Mouse (Mus musculus): Measurements from ENCODE around the gene Vmn1r104. TPM values are rescaled to one million over a fixed set of nuclear protein-coding genes. Genes with fewer than 3 reads are reported as not detected.

The Vmn1r104 gene
- polyA plus RNA-seq (2015; fragmentation: Nextera tagmentation; extraction: Ambion mirVana) = not detected in 2 replicates

DNA sequence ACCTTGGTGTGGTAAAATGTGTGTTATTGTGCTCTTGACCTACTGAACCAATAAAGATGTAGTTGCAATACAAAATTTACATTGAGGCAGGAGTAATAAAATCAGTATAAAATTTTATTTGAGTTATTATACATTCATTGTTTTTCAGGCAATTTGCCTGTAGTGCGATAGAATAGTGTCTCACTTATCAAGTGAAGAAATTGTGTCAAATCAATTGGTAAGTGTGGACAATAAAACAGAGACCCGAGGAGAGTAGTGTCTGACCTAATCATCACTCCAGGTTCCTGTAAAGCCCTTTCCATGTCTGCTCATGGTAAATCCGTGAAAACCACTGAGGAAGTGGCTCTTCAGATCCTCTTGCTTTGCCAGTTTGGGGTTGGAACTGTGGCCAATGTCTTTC is at the start of gene Vmn1r104:
Vmn1r104 (plus strand) TSS at position 301 of the 400 bp plus-strand sequence.

DNA sequence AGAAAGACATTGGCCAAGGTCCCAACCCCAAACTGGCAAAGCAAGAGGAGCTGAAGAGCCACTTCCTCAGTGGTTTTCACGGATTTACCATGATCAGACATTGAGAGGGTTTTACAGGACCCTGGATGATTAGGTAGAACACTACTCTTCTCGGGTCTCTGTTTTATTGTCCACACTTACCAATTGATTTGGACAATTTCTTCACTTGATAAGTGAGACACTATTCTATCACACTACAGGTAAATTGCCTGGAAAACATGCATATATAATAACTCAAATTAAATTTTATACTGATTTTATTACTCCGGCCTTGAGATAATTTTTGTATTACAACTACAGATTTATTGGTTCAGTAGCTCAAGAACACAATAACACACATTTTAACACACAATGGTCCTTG is 23.2 kb upstream of the Vmn1r104 start, which contains the start of gene Vmn1r103:
Vmn1r103 (minus strand) TSS at position 101 of the 400 bp plus-strand sequence.

DNA sequence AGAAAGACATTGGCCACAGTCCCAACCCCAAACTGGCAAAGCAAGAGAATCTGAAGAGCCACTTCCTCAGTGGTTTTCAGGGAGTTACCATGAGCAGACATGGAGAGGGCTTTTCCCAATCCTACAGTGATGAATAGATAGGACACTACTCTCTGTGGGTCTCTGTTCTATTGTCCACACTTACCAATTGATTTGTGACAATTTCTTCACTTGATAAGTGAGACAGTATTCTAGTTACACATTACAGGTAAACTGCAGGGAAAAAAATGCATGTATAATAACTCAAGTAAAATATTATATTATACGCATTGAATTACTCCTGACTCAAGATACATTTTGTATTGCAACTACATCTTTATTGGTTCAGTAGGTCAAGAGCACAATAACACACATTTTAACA is 12.0 kb downstream of the Vmn1r104 start, which contains the start of gene Gm5726:
Gm5726 (minus strand) TSS at position 101 of the 400 bp plus-strand sequence.

DNA sequence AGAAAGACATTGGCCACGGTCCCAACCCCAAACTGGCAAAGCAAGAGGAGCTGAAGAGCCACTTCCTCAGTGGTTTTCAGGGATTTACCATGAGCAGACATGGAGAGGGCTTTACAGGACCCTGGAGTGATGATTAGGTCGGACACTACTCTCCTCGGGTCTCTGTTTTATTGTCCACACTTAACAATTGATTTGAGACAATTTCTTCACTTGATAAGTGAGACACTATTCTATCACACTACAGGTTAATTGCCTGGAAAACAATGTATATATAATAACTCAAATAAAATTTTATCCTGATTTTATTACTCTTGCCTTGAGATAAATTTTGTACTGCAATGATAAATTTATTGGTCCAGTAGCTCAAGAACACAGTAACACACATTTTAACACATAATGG is 42.5 kb downstream of the Vmn1r104 start, which contains the start of gene Gm4141:
Gm4141 (minus strand) TSS at position 101 of the 400 bp plus-strand sequence.

Other genes starting within 250 kb of the Vmn1r104 start
- not detected in 2 replicates for gene Gm4133, start 199.8 kb upstream of the Vmn1r104 start, polyA plus RNA-seq (2015; fragmentation: Nextera tagmentation; extraction: Ambion mirVana)
- gene Gm5728, start 158.4 kb upstream of the Vmn1r104 start, polyA plus RNA-seq (2015; fragmentation: Nextera tagmentation; extraction: Ambion mirVana) = not detected in 2 replicates
- not detected in 2 replicates for gene Vmn1r100, start 115.9 kb upstream of the Vmn1r104 start, polyA plus RNA-seq (2015; fragmentation: Nextera tagmentation; extraction: Ambion mirVana)
- not detected in 2 replicates for gene Vmn1r101, start 91.2 kb upstream of the Vmn1r104 start, polyA plus RNA-seq (2015; fragmentation: Nextera tagmentation; extraction: Ambion mirVana)
- gene Gm10670, start 58.9 kb upstream of the Vmn1r104 start, polyA plus RNA-seq (2015; fragmentation: Nextera tagmentation; extraction: Ambion mirVana) = not detected in 2 replicates
- not detected in 2 replicates for gene Vmn1r103, start 23.3 kb upstream of the Vmn1r104 start, polyA plus RNA-seq (2015; fragmentation: Nextera tagmentation; extraction: Ambion mirVana)
- gene Gm5726, start 11.9 kb downstream of the Vmn1r104 start, polyA plus RNA-seq (2015; fragmentation: Nextera tagmentation; extraction: Ambion mirVana) = not detected in 2 replicates
- not detected in 2 replicates for gene Gm4141, start 42.4 kb downstream of the Vmn1r104 start, polyA plus RNA-seq (2015; fragmentation: Nextera tagmentation; extraction: Ambion mirVana)
- 0.16 TPM in 1 of 2 replicates, not detected in the other for gene Gm4513, start 65.2 kb downstream of the Vmn1r104 start, polyA plus RNA-seq (2015; fragmentation: Nextera tagmentation; extraction: Ambion mirVana)
- gene Vmn1r107, start 135.1 kb downstream of the Vmn1r104 start, polyA plus RNA-seq (2015; fragmentation: Nextera tagmentation; extraction: Ambion mirVana) = not detected in 2 replicates
- gene Vmn1r111, start 169.4 kb downstream of the Vmn1r104 start, polyA plus RNA-seq (2015; fragmentation: Nextera tagmentation; extraction: Ambion mirVana) = not detected in 2 replicates
- gene Gm10668, start 196.8 kb downstream of the Vmn1r104 start, polyA plus RNA-seq (2015; fragmentation: Nextera tagmentation; extraction: Ambion mirVana) = not detected in 2 replicates
- gene Vmn1r112, start 237.3 kb downstream of the Vmn1r104 start, polyA plus RNA-seq (2015; fragmentation: Nextera tagmentation; extraction: Ambion mirVana) = not detected in 2 replicates